Mouse (Mus musculus): ENCODE results near the gene Lsm7. TPM values are rescaled to one million over a fixed set of nuclear protein-coding genes. Genes with fewer than 3 reads are reported as not detected.

Gene Lsm7
- total and polyA plus RNA-seq, 3 experiments: 198 to 411 (median 374) TPM

DNA sequence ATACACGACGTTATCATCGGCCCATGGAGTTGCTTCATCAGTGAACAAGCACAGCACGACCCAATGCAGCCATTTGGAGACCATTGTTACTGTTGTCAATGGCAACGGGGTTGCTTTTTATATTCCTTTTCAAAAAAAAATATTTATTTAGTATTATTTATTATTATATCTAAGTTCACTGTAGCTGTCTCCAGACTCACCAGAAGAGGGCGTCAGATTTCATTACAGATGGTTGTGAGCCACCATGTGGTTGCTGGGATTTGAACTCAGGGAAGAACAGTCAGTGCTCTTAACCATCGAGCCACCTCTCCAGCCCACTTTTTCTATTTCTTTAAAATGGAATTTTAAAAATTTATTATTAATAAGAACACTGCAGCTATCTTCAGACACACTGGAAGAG, 40.2 kb downstream of the Lsm7 start:
- Histone ChIP-seq H3K36me3 (replicated peaks in 1 of 2; ENCODE audit: control insufficient read depth in 1 of 2, insufficient read depth in 1 of 2, low read length in 1 of 2) (no peaks in the 10 kb centered on the region), H3K27me3 (replicated peaks) (no peaks in the 10 kb centered on the region), H3K9me3 (replicated peaks; ENCODE audit: low read length) (no peaks in the 10 kb centered on the region), H3K27ac (ENCODE audit: insufficient read depth, low read depth) (no peak overlapping the region), H3K79me2 (replicated peaks; ENCODE audit: control insufficient read depth, extremely low read depth, insufficient read depth, poor library complexity, severe bottlenecking) (no peaks in the 10 kb centered on the region), H3K9ac (ENCODE audit: insufficient read depth, low read depth) (no peak overlapping the region), H3K4me2 (ENCODE audit: insufficient read depth, low read depth, poor library complexity, severe bottlenecking) (no peak overlapping the region), H3K4me1 (ENCODE audit: control insufficient read depth in 1 of 2, insufficient read depth in 2 of 2) (peaks cover 10 to 17% of the 10 kb centered on the region in 2 experiments), H3K4me3 (replicated peaks in 1 of 3; ENCODE audit: low read depth in 2 of 3, low read length in 2 of 3, poor library complexity in 1 of 3) (no peak overlapping the region)
- dilution Hi-C loops (cut with MboI; ENCODE audit: extremely low pct_ligation_motif_present, extremely low pct_unique_long_range_greater_than_20kb, low sequenced_read_pairs) (no loop called here), in situ Hi-C loops (cut with MboI; ENCODE audit: low pct_ligation_motif_present, low pct_unique_long_range_greater_than_20kb, low sequenced_read_pairs) (no loop called here)
- TF ChIP-seq HCFC1 (IDR thresholded peaks at IDR 0.05; ENCODE audit: low read depth, low read length): no peak
- TF ChIP-seq EP300 (IDR thresholded peaks at IDR 0.05; ENCODE audit: low read length): no peak
- TF ChIP-seq CTCF (conservative IDR thresholded peaks at IDR 0.05 in 1 of 2, IDR thresholded peaks at IDR 0.05 in 1 of 2; ENCODE audit: low read depth in 2 of 2, low read length in 2 of 2): peak in 1 of 2 experiments; percentile 53; a peak in 2 of 4 replicates
- TF ChIP-seq ZNF384 (IDR thresholded peaks at IDR 0.05; ENCODE audit: low read depth, low read length): no peak
- no peak for TF ChIP-seq POLR2AphosphoS2 (IDR thresholded peaks at IDR 0.05; ENCODE audit: low read depth, low read length)
- 0 out of 2 replicates have a peak, but pooled peaks have one; percentile 14 for TF ChIP-seq SMC3 (IDR thresholded peaks at IDR 0.05; ENCODE audit: low read depth, low read length)
- no peak for TF ChIP-seq CHD2 (IDR thresholded peaks at IDR 0.05; ENCODE audit: low read length)
- no peak for DNase-seq (ENCODE audit: extremely low read depth)

GRCm38 (mm10) chr10:80813366-80813765, 41.6 kb downstream of the Lsm7 start, which contains the start of gene Jsrp1:
Gene Jsrp1, minus strand, starts transcription at chr10:80813498.
- TF ChIP-seq MXI1 (IDR thresholded peaks at IDR 0.05; ENCODE audit: low read depth, low read length) (no peak), ZC3H11A (IDR thresholded peaks at IDR 0.05; ENCODE audit: low read depth, low read length) (no peak), POLR2A (IDR thresholded peaks at IDR 0.05; ENCODE audit: low read depth, low read length) (no peak), CTCF (conservative IDR thresholded peaks at IDR 0.05 in 1 of 2, IDR thresholded peaks at IDR 0.05 in 1 of 2; ENCODE audit: low read depth in 2 of 2, low read length in 2 of 2) (no peak), CHD1 (IDR thresholded peaks at IDR 0.05; ENCODE audit: low read depth, low read length) (no peak), MAX (IDR thresholded peaks at IDR 0.05; ENCODE audit: low read length) (no peak), E2F4 (IDR thresholded peaks at IDR 0.05; ENCODE audit: insufficient replicate concordance, low read depth, low read length) (no peak), MAFK (IDR thresholded peaks at IDR 0.05; ENCODE audit: insufficient replicate concordance, low read length) (no peak)
- DNase-seq (ENCODE audit: extremely low read depth): no peak
- Histone ChIP-seq H3K4me2 (ENCODE audit: insufficient read depth, low read depth, poor library complexity, severe bottlenecking) (no peak within 1 kb of the TSS), H3K27me3 (replicated peaks) (no peaks in the 10 kb centered on the region), H3K4me3 (replicated peaks in 1 of 3; ENCODE audit: low read depth in 2 of 3, low read length in 2 of 3, poor library complexity in 1 of 3) (no peak within 1 kb of the TSS), H3K79me2 (replicated peaks; ENCODE audit: control insufficient read depth, extremely low read depth, insufficient read depth, poor library complexity, severe bottlenecking) (no peaks in the 10 kb centered on the region), H3K9ac (ENCODE audit: insufficient read depth, low read depth) (no peak within 1 kb of the TSS), H3K27ac (ENCODE audit: insufficient read depth, low read depth) (no peak within 1 kb of the TSS), H3K36me3 (replicated peaks in 1 of 2; ENCODE audit: control insufficient read depth in 1 of 2, insufficient read depth in 1 of 2, low read length in 1 of 2) (peaks cover 0 to 4% of the 10 kb centered on the region in 2 experiments), H3K4me1 (ENCODE audit: control insufficient read depth in 1 of 2, insufficient read depth in 2 of 2) (peaks cover 10 to 17% of the 10 kb centered on the region in 2 experiments), H3K9me3 (replicated peaks; ENCODE audit: low read length) (no peaks in the 10 kb centered on the region)
- dilution Hi-C loops (cut with MboI; ENCODE audit: extremely low pct_ligation_motif_present, extremely low pct_unique_long_range_greater_than_20kb, low sequenced_read_pairs) (no loop called here), in situ Hi-C loops (cut with MboI; ENCODE audit: low pct_ligation_motif_present, low pct_unique_long_range_greater_than_20kb, low sequenced_read_pairs) (no loop called here)

DNA sequence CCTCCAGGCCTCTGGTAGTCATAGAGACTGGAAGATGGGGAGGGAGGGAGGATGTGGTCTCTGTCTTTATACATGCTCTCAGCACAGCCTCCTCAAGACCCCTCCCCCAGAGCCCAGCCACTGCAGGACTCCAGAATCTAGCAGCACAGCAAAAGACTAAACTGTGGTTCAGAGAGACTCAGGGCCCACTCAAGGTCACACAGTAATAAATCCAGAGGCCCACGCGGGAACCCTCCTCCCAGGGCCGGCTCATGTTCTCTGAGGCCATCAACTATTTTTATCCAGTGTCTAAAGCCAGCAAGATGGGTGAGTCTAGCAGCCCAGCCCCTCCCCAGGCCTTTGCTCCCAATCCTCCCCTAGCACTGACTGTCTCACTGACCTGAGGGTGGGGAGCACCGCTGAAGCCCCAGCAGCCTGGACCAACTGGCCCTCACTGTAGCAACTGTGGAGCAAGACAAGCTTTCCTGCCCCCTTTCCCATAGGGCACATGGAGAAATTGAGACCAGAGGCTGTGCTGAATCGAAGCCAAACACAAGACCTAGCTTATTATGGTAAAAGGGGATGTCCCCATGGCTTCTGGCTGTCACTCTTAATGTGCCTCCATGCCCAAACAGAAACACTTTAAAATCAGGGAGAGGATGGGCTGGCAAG, 42.5 kb downstream of the Lsm7 start:
- H3K79me2 ChIP-seq (replicated peaks; ENCODE audit: control insufficient read depth, extremely low read depth, insufficient read depth, poor library complexity, severe bottlenecking): no peaks in the 10 kb centered on the region
- in situ Hi-C loops (cut with MboI; ENCODE audit: low pct_ligation_motif_present, low pct_unique_long_range_greater_than_20kb, low sequenced_read_pairs) (no loop called here), dilution Hi-C loops (cut with MboI; ENCODE audit: extremely low pct_ligation_motif_present, extremely low pct_unique_long_range_greater_than_20kb, low sequenced_read_pairs) (no loop called here)
- H3K4me2 ChIP-seq (ENCODE audit: insufficient read depth, low read depth, poor library complexity, severe bottlenecking): no peak overlapping the region
- no peak for DNase-seq (ENCODE audit: extremely low read depth)
- H3K4me1 ChIP-seq (ENCODE audit: control insufficient read depth in 1 of 2, insufficient read depth in 2 of 2): peaks cover 10 to 17% of the 10 kb centered on the region in 2 experiments
- no peak for TF ChIP-seq RAD21 (IDR thresholded peaks at IDR 0.05; ENCODE audit: low read depth, low read length)
- no peaks in the 10 kb centered on the region for H3K27me3 ChIP-seq (replicated peaks)
- H3K36me3 ChIP-seq (replicated peaks in 1 of 2; ENCODE audit: control insufficient read depth in 1 of 2, insufficient read depth in 1 of 2, low read length in 1 of 2): peaks cover 0 to 11% of the 10 kb centered on the region in 2 experiments
- no peak overlapping the region for H3K4me3 ChIP-seq (replicated peaks in 1 of 3; ENCODE audit: low read depth in 2 of 3, low read length in 2 of 3, poor library complexity in 1 of 3)
- no peak overlapping the region for H3K27ac ChIP-seq (ENCODE audit: insufficient read depth, low read depth)
- no peaks in the 10 kb centered on the region for H3K9me3 ChIP-seq (replicated peaks; ENCODE audit: low read length)
- no peak overlapping the region for H3K9ac ChIP-seq (ENCODE audit: insufficient read depth, low read depth)

Data from CH12.LX (cell line).